Mouse (Mus musculus) heart, postnatal 0 days (tissue): ENCODE results near the gene Tns3. TPM values are rescaled to one million over a fixed set of nuclear protein-coding genes. Genes with fewer than 3 reads are reported as not detected.
A peak's percentile ranks its signal among the peaks of the same experiment; 100 is the strongest.

Source experiments
- ATAC-seq: fragments of 200-750 bp; cut with Nextera tagmentation; 2 replicates; pipeline ENCODE4 v1.8.0; 2017; ENCODE audit warnings: low read depth, moderate number of reproducible peaks, moderate library complexity; ENCODE audit not compliant: insufficient read depth
- DNase-seq: peaks from one replicate; pipeline ENCODE4 v3.0.0-alpha.2; 2016; ENCODE audit warnings: low spot score
- H3K27ac ChIP-seq: fragments of 300-500 bp; sonication (generic); 2 replicates; pipeline ENCODE4 v1.5.1; 2014; ENCODE audit warnings: low read depth, mild to moderate bottlenecking
- H3K27me3 ChIP-seq: fragments of 300-500 bp; sonication (generic); 2 replicates; pipeline ENCODE4 v1.6.1; 2014; ENCODE audit warnings: low read length, mixed read lengths; ENCODE audit not compliant: control insufficient read depth, insufficient read depth
- H3K36me3 ChIP-seq: fragments of 300-500 bp; sonication (generic); replicated peaks from 2 replicates; pipeline ENCODE4 v1.6.1; 2014; ENCODE audit warnings: low read length, mixed read lengths; ENCODE audit not compliant: control insufficient read depth, insufficient read depth
- H3K4me1 ChIP-seq: fragments of 300-500 bp; sonication (generic); 2 replicates; pipeline ENCODE4 v1.6.1; 2014; ENCODE audit warnings: antibody characterized with exemption; ENCODE audit not compliant: control insufficient read depth, insufficient read depth
- H3K4me2 ChIP-seq: fragments of 300-500 bp; sonication (generic); 2 replicates; pipeline ENCODE4 v1.6.1; 2014; ENCODE audit warnings: low read depth, mild to moderate bottlenecking, low read length, moderate library complexity
- H3K4me3 ChIP-seq: fragments of 300-500 bp; sonication (generic); 2 replicates; pipeline ENCODE4 v1.5.1; 2014; ENCODE audit warnings: low read depth, low read length
- H3K9ac ChIP-seq: fragments of 300-500 bp; sonication (generic); replicated peaks from 2 replicates; pipeline ENCODE4 v1.6.1; 2014; ENCODE audit warnings: low read depth, low read length, mixed read lengths
- H3K9me3 ChIP-seq: fragments of 300-500 bp; sonication (generic); replicated peaks from 2 replicates; pipeline ENCODE4 v1.6.1; 2016; ENCODE audit warnings: low read length; ENCODE audit not compliant: control insufficient read depth
- CTCF ChIP-seq: IDR thresholded peaks from 2 replicates; pipeline ENCODE4 v1.5.1; 2016; ENCODE audit warnings: antibody characterized with exemption, control low read depth, low read depth
- EP300 ChIP-seq: IDR thresholded peaks from 2 replicates; pipeline ENCODE4 v1.6.1; 2016; ENCODE audit warnings: antibody characterized with exemption, low read depth
- WGBS: fragments of 180-500 bp; shearing (Covaris S2); extraction: QIAGEN DNeasy Blood & Tissue Kit; methylation state at CpG from one replicate; pipeline ENCODE4 v1.1.7; 2014; 5-methylcytosine and 5-hydroxymethylcytosine counted together
- polyA plus RNA-seq: library from polyadenylated mRNA; unstranded; fragments of >200 nt; fragmentation: Nextera tagmentation; extraction: Ambion mirVana; gene quantifications from 2 replicates; pipeline ENCODE4 v1.2.1, GENCODE M21; 2015
- total RNA-seq: library from RNA; depleted of rRNA; stranded (reverse); fragments of >200 nt; gene quantifications from 2 replicates; pipeline ENCODE4 v1.2.3, GENCODE M21; 2014; ENCODE audit warnings: low replicate concordance

The Tns3 gene
- total and polyA plus RNA-seq, 2 experiments from 2014 or later: 7.6 to 31.7 TPM

- Histone ChIP-seq H3K27me3 (no peaks in the 10 kb centered on the region), H3K4me2 (no peak overlapping the region), H3K36me3 (no peaks in the 10 kb centered on the region), H3K4me1 (no peaks in the 10 kb centered on the region; the same call in 1 of the 2 replicates), H3K27ac (no peak overlapping the region), H3K9ac (no peak overlapping the region), H3K4me3 (no peak overlapping the region), H3K9me3 (no peaks in the 10 kb centered on the region)
- WGBS: 68% methylated on average over 3 of the region's 3 CpGs
- no peak for ATAC-seq
- TF ChIP-seq EP300 (no peak), CTCF (no peak)
- DNase-seq: peak; percentile 26
Measured at GRCm38 (mm10) chr11:8674549-8675149, 10.3 kb upstream of the Tns3 start.

- H3K27me3 ChIP-seq: no peaks in the 10 kb centered on the region
- ATAC-seq: no peak
- H3K36me3 ChIP-seq: no peaks in the 10 kb centered on the region
- H3K9ac ChIP-seq: no peak overlapping the region
- H3K9me3 ChIP-seq: 0 out of 2 replicates have a peak, but pooled peaks cover 3% of the 10 kb centered on the region
- no peak overlapping the region for H3K27ac ChIP-seq
- no peak for DNase-seq
- no peaks in the 10 kb centered on the region; the same call in 1 of the 2 replicates for H3K4me1 ChIP-seq
- H3K4me3 ChIP-seq: no peak overlapping the region
- no peak for TF ChIP-seq EP300
- TF ChIP-seq CTCF: no peak
- WGBS: 76% methylated on average over 4 of the region's 4 CpGs
- no peak overlapping the region for H3K4me2 ChIP-seq
Measured at GRCm38 (mm10) chr11:8671698-8672097, 7.4 kb upstream of the Tns3 start.

- Histone ChIP-seq H3K27ac (no peak overlapping the region), H3K36me3 (no peaks in the 10 kb centered on the region), H3K9me3 (0 out of 2 replicates have a peak, but pooled peaks cover 3% of the 10 kb centered on the region), H3K4me3 (no peak overlapping the region), H3K9ac (no peak overlapping the region), H3K4me2 (no peak overlapping the region), H3K27me3 (0 out of 2 replicates have a peak, but pooled peaks cover 6% of the 10 kb centered on the region), H3K4me1 (no peaks in the 10 kb centered on the region)
- DNase-seq (no peak), ATAC-seq (no peak)
- TF ChIP-seq EP300: no peak
- TF ChIP-seq CTCF: no peak
- 69% methylated on average over 2 of the region's 2 CpGs for WGBS
Measured at GRCm38 (mm10) chr11:8669138-8669537, 4.8 kb upstream of the Tns3 start.

- Histone ChIP-seq H3K4me2 (peak overlapping the region; percentile 92), H3K27ac (no peak overlapping the region), H3K4me3 (peak overlapping the region; percentile 70), H3K36me3 (no peaks in the 10 kb centered on the region), H3K9ac (no peak overlapping the region), H3K9me3 (0 out of 2 replicates have a peak, but pooled peaks cover 3% of the 10 kb centered on the region), H3K4me1 (peaks cover 8% of the 10 kb centered on the region; the same call in 1 of the 2 replicates), H3K27me3 (0 out of 2 replicates have a peak, but pooled peaks cover 6% of the 10 kb centered on the region)
- ATAC-seq (no peak), DNase-seq (no peak)
- TF ChIP-seq CTCF: no peak
- no peak for TF ChIP-seq EP300
- WGBS: 46% methylated on average over 5 of the region's 5 CpGs
Measured at GRCm38 (mm10) chr11:8664797-8665196, 462 bp upstream of the Tns3 start.

GRCm38 (mm10) chr11:8663444-8664392 is 617 bp downstream of the Tns3 start:
- Histone ChIP-seq H3K9me3 (0 out of 2 replicates have a peak, but pooled peaks cover 3% of the 10 kb centered on the region), H3K27me3 (0 out of 2 replicates have a peak, but pooled peaks cover 6% of the 10 kb centered on the region), H3K4me1 (peaks cover 18% of the 10 kb centered on the region; the same call in 1 of the 2 replicates), H3K4me3 (peak overlapping the region; percentile 70), H3K27ac (peak overlapping the region; percentile 83), H3K9ac (peak overlapping the region; percentile 78), H3K36me3 (no peaks in the 10 kb centered on the region), H3K4me2 (peak overlapping the region; percentile 92)
- WGBS: under 1% methylated on average over 52 of the region's 52 CpGs
- TF ChIP-seq EP300 (no peak), CTCF (no peak)
- peak; percentile 31 for DNase-seq
- peak; percentile 69 for ATAC-seq
